Mouse (Mus musculus) kidney, adult 2 months (tissue): ENCODE measurements around the gene Plekhh3.

Experiments
- CTCF ChIP-seq: fragments of 200-500 bp; conservative IDR thresholded peaks from 2 replicates; pipeline ENCODE4 v1.5.1; 2011; ENCODE audit warnings: low read depth, mild to moderate bottlenecking, control low read depth, low read length, moderate library complexity, mixed read lengths; ENCODE audit not compliant: insufficient read depth, insufficient read length
- POLR2A ChIP-seq: fragments of 200-500 bp; IDR thresholded peaks from one replicate; pipeline ENCODE4 v1.6.1; 2011; ENCODE audit warnings: low read depth, low read length, control low read depth

DNA sequence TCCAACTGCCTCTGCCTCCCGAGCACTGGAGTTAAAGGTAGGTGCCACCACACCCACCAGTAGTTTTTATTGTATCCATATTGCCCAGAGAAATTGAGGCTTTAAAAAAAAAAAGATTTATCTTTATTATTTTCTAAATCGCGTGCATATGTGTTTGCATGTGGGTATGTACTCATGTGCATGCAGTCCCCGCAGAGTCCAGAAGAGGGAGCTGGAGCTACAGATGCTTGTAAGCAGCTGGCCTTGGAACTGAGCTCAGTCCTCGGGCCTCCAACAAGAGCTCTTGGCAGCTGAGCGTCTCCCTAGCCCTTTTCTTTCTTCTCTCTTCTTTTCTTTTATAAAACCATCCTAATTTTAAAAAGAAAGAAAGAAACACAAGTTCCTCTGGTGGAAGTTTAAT lies 39.5 kb downstream of the Plekhh3 start:
- TF ChIP-seq CTCF, result peak; percentile 42
- TF ChIP-seq POLR2A, result no peak
